Mouse (Mus musculus) small intestine, adult 2 months (tissue): Measurements from ENCODE around the gene Plce1.

Source experiments
- CTCF ChIP-seq: fragments of 200-500 bp; IDR thresholded peaks from 2 replicates; pipeline ENCODE4 v1.5.1; 2012; ENCODE audit warnings: low read depth, mild to moderate bottlenecking, control low read depth, inconsistent platforms, low read length, moderate library complexity, mixed read lengths; ENCODE audit not compliant: insufficient replicate concordance, insufficient read length; ENCODE audit errors: extremely low read depth
- POLR2A ChIP-seq: fragments of 200-500 bp; IDR thresholded peaks from 2 replicates; pipeline ENCODE4 v1.6.1; 2012; ENCODE audit warnings: low read depth, mild to moderate bottlenecking, control low read depth, inconsistent platforms, low read length, moderate library complexity

GRCm38 (mm10) chr19:38582861-38583260 lies 102.0 kb downstream of the Plce1 start:
- TF ChIP-seq CTCF: no peak
- TF ChIP-seq POLR2A: no peak
